15 mouse cellular contexts compared by ENCODE assay signal in the genomic region with DNA sequence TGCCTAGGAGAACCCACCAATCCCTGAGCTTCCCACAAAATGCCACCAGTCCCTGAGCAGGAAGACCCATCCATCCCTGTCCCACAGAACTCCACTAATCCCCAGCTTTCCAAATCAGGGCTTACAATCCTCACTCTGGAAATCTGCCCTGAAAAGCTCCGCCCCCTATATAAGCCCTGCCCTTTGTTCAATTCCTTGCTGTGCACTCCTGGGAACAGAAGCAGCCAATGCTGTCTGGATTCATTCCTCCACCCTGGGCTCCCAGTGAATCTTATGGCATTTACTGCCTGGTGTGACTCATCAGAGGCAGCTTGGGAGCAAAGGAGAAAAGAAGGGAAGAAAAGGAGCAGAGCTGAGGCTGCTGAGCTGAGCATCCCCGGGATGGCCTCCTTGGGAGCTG.
DNase-seq lines count a peak whose midpoint lies in the region; ATAC-seq and TF ChIP-seq lines count a peak whose summit lies in the region.
"Had no signal": no experiment of that assay in that cellular context is flagged by ENCODE, and none has a peak within 500 bp of the region (broad histone marks: within the 10 kb centered on the region; RNA-seq: fewer than 3 reads in every experiment).

No protein-coding gene starts in this region.

- no peak overlapping the region for H3K4me3 ChIP-seq in heart, adult 2 months
- H3K4me3 ChIP-seq: embryonic facial prominence, embryonic 15.5 days; hindbrain, embryonic 13.5 days had no signal

- H3K36me3 ChIP-seq in heart, adult 2 months (ENCODE audit: control insufficient read depth, insufficient read depth, low read length), result peaks cover 23% of the 10 kb centered on the region

- intact Hi-C loops in heart, adult 2 months (cut with DNase I), result no loop called here
- intact Hi-C loops in gastrocnemius, postnatal 14 days (cut with DNase I; ENCODE audit: low total_unique reads), result no loop called here

- H3K27ac ChIP-seq in heart, adult 2 months, result no peak overlapping the region
- H3K27ac ChIP-seq: embryonic facial prominence, embryonic 15.5 days; hindbrain, embryonic 13.5 days; macrophage had no signal

- no peaks in the 10 kb centered on the region for H3K27me3 ChIP-seq in heart, adult 2 months (ENCODE audit: control insufficient read depth, insufficient read depth, low read length)
- H3K27me3 ChIP-seq: CH12.LX; embryonic facial prominence, embryonic 15.5 days; hindbrain, embryonic 13.5 days had no signal

- H3K4me1 ChIP-seq in heart, adult 2 months (ENCODE audit: control insufficient read depth, insufficient read depth, low read length), result peaks cover 2% of the 10 kb centered on the region
- H3K4me1 ChIP-seq: embryonic facial prominence, embryonic 15.5 days; hindbrain, embryonic 13.5 days had no signal

- peaks cover 2% of the 10 kb centered on the region for H3K79me2 ChIP-seq in heart, adult 2 months (replicated peaks; ENCODE audit: control insufficient read depth, insufficient read depth, low read length)

- TF ChIP-seq POLR2A in heart, adult 2 months (IDR thresholded peaks at IDR 0.05; ENCODE audit: insufficient read depth, low read depth, low read length), result no peak

- no peak for ATAC-seq in granulocyte monocyte progenitor cell, adult 5-6 weeks (replicated peaks; ENCODE audit: poor library complexity, severe bottlenecking)

- peak; percentile 89 for DNase-seq in heart, adult 11 months
- DNase-seq in heart, adult 2 months, result no peak
- DNase-seq in 3134 (ENCODE audit: extremely low read depth, insufficient read length, low spot score) (peak; percentile 37), MN1 (ENCODE audit: low spot score) (peak; percentile 22)
- peak; percentile 32 for DNase-seq in gastrocnemius, postnatal 14 days
- no peak for DNase-seq in cerebellum, postnatal 14 days
- DNase-seq in right cerebral cortex, postnatal 25 days, result no peak
- DNase-seq: cerebellum, postnatal 25 days; kidney, adult 9 months; layer of hippocampus, adult 9-11 months had no signal

- H3K9ac ChIP-seq in heart, adult 2 months (ENCODE audit: low read depth, low read length), result no peak overlapping the region
- H3K9ac ChIP-seq: embryonic facial prominence, embryonic 15.5 days; hindbrain, embryonic 13.5 days had no signal

- no peak for TF ChIP-seq EP300 in heart, adult 2 months (IDR thresholded peaks at IDR 0.05; ENCODE audit: insufficient read depth, low read depth, low read length)

- WGBS in heart, adult 2 months, result 77% methylated on average over 2 of the region's 2 CpGs

- no peak for TF ChIP-seq CTCF in heart, adult 2 months (IDR thresholded peaks at IDR 0.05)

Comparison
In these comparisons a context has a peak if more than half of its experiments do, and no peak if none do; other contexts are left out.
1. DNase-seq: peak in heart, adult 11 months (single experiment), 3134 (single experiment), MN1 (single experiment) and gastrocnemius, postnatal 14 days (single experiment); none in heart, adult 2 months (0 of 2), cerebellum, postnatal 14 days (0 of 2) and right cerebral cortex, postnatal 25 days (single experiment).